Mouse (Mus musculus): Measurements from ENCODE around the gene Gas7. TPM values are rescaled to one million over a fixed set of nuclear protein-coding genes. Genes with fewer than 3 reads are reported as not detected.

The Gas7 gene
- polyA plus RNA-seq, 1 experiment from 2014 or later = 2.7 TPM

Other genes with a start within 250 kb of the Gas7 start
- gene Myh4, start 217.4 kb upstream of the Gas7 start, polyA plus RNA-seq (2014; fragmentation: Nextera tagmentation; extraction: Ambion mirVana) = 0.35 and 0.48 TPM in 2 replicates
- 0.04 and 0.31 TPM in 2 replicates for gene Myh8, start 178.3 kb upstream of the Gas7 start, polyA plus RNA-seq (2014; fragmentation: Nextera tagmentation; extraction: Ambion mirVana)
- gene Myh13, start 133.8 kb upstream of the Gas7 start, polyA plus RNA-seq (2014; fragmentation: Nextera tagmentation; extraction: Ambion mirVana) = 0.05 TPM in 1 of 2 replicates, not detected in the other
- not detected in 2 replicates for gene Rcvrn, start 239.9 kb downstream of the Gas7 start, polyA plus RNA-seq (2014; fragmentation: Nextera tagmentation; extraction: Ambion mirVana)